Mouse (Mus musculus) lung, postnatal 0 days (tissue): ENCODE data around the gene Babam2.

Experiments
- CTCF ChIP-seq: IDR thresholded peaks from 2 replicates; pipeline ENCODE4 v1.5.1; 2016; ENCODE audit warnings: antibody characterized with exemption, mild to moderate bottlenecking
- EP300 ChIP-seq: IDR thresholded peaks from 2 replicates; pipeline ENCODE4 v1.6.1; 2016; ENCODE audit warnings: antibody characterized with exemption, mild to moderate bottlenecking, control low read depth

- TF ChIP-seq CTCF (no peak), EP300 (no peak)
These were observed 379.7 kb downstream of the Babam2 start for GRCm38 (mm10) chr5:32077139-32077538.
